Mouse (Mus musculus): ENCODE data around the gene Sergef. TPM values are rescaled to one million over a fixed set of nuclear protein-coding genes. Genes with fewer than 3 reads are reported as not detected.

Gene Sergef
- total RNA-seq, 2 experiments from 2014 or later: 49.3 to 53.4 TPM

DNA sequence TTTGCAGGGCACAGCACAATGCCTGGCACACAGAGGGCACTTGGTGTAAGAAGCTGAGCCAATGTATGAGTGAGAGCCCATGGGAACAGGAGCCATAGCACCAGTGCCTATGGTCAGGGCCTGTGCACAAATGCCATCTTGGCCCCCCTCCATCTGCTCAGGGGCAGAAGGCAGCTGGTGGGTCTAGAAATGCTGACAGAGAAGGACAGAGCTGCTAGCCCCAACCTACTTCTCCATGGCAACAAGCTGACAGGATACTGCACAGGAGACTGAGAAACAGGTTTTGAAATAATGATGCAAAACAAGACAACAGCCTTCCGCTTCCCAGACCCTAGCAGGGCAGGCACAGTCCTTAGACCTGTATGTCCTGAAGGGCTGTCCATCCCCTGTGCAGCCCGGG is 180.4 kb downstream of the Sergef start:
- no peak for DNase-seq (ENCODE audit: low spot score in 2 of 2)

DNA sequence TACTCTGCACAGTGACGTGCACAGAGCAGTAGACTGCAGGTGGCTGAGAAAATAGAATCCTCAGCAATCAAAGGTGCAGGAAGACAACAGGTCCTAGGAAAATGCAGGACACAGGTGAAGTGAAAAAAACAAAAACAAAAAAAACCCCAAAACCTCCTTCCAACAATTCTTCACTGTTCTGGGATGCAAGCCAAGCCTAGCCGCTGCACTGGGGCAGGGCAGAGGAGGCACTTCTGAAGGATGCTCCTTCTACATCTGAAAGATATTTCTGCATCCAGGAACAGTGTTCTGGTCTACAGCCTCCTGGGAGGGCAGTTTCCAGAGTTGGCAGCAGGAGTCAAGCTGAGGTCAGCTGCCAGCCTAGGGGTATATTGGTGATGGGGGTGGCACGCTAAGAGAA is 181.7 kb downstream of the Sergef start:
- no peak for DNase-seq (ENCODE audit: low spot score in 2 of 2)

DNA sequence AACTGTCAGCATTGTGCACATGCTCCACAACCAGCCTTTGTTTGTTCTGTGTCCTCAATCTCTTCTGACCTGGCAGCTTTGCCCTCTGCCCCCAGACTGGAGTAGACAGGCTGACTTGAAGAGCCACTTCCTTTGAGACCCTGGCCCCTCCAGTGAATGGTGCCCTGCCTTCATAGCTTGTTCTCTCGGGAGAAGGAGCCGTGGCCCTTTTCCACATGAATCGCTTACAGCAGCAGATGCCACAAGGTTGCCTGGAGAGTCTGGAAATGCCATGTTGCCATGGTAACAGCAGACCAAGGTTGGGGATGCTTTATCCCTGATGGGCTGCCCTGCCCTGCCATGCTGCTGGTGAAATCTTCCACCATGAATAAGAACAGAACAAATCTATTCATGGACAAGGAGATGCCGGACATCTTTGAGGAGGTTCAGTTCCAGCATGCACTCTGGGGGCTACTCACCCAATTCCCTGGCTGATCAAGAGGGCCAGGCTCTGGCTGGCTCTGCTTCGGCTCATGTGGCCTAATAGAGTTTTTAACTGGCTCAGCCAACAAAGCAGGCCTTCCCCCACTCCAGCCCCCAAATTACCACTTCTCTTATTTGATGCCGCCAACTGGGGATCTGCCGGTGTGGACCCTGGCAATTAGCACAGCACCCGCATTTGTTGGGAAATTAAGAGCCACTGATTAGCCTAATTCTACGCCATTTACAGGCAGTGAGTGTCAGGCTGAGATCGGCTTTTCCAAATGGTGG is 185.5 kb downstream of the Sergef start:
- DNase-seq (ENCODE audit: low spot score in 2 of 2): peak; percentile 43 to 74

- peak; percentile 32 to 40 for DNase-seq (ENCODE audit: low spot score in 2 of 2)
Measured at GRCm38 (mm10) chr7:46448922-46449645, 190.5 kb downstream of the Sergef start.

DNA sequence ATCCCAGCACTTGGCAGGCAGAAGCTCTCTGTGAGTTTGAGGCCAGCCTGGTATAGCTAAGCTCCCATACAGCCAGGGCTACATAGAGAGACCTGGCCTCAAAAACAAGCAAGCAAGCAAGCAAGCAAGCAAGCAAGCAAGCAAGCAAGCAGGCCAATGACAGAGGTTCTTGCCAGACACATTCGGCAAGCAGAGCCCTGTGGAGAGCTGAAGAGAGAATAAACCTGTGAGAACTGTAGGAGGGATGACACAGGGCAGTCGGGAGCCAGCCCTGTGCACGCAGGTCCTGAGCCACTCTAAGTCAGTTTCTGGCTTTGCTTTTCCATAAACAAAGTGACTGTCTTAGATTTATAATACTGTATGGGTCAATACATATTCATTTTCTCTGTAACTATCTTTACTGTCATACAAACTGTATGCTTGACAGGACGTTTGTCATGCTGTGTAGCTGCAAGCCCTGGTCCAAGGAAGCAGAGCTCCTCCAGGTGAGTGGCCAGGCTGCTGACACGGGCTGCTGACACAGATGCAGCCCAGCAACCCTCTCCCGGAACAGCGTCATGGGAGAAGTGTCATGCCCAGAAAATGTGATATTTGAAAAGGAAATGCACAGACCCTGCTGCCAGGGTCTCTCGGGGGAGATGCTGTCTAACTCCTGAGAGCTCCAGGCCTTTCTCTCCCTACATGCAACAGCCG is 192.0 kb downstream of the Sergef start:
- DNase-seq (ENCODE audit: low spot score in 2 of 2): no peak

- no peak for DNase-seq (ENCODE audit: low spot score in 2 of 2)
Measured at GRCm38 (mm10) chr7:46445896-46446295, 193.7 kb downstream of the Sergef start.

- DNase-seq (ENCODE audit: low spot score in 2 of 2): no peak
Measured at GRCm38 (mm10) chr7:46443163-46443562, 196.4 kb downstream of the Sergef start.

- DNase-seq (ENCODE audit: low spot score in 2 of 2): no peak
Measured at GRCm38 (mm10) chr7:46438537-46439141, 201.0 kb downstream of the Sergef start.

DNA sequence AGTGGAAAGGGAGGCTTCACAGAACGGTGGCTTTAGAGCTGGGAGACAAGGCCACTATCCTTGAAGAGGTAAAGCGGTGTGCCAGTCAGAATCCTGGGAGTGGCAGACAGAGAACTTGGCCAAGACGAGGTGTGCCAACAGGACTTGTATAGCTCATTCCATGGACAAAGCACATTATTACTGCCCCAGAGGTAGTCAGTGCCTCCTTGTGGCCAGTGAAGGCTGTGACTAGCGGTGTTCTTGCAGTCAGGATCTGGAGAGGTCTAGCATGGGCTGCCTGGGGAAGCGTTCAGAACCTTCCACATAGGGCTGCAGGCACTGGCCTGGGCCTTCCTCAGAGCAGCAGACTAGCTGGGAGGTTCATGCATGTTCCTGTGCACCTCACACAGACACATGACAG is 203.8 kb downstream of the Sergef start:
- no peak for DNase-seq (ENCODE audit: low spot score in 2 of 2)

DNA sequence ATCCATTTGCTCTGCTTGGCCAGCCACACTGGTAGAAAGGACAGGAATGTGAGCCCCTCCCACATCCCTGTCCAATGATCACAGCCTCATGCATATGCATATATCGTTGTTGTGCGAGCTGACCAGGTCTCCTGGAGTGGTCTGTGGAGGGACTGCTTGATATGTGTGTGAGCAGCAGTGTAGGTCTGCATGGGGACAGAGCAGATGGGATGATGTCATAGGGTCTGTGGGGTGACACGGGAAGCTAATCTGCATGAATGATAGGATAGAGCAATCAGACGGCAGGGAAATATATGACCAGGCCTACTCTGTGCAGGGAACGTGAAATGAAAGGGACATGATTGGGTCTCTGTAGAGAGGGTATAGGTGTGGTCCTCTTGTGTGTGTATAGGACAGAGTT is 205.7 kb downstream of the Sergef start:
- DNase-seq (ENCODE audit: low spot score in 2 of 2): no peak

- no peak for DNase-seq (ENCODE audit: low spot score in 2 of 2)
Measured at GRCm38 (mm10) chr7:46425012-46425411, 214.6 kb downstream of the Sergef start.

DNA sequence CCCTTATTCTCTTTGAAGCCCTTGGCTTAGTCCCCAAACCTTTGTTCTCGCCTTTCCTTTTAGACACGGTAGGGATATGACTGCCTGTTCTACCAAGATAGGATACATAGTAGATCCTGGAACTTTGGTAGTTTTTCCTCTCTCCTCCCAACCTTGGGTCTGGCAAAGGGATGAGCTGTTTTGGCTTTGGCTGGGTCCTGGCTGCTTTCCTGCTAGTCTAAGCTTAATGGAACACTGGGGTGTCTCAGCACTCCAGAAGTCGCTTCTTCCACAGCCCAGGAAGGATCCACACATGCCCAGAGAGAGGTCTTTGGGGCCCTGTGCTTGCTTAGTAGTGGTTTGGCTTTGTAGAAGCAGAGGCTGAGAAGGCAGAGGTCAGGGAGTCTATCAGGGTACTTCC is 215.7 kb downstream of the Sergef start:
- no peak for DNase-seq (ENCODE audit: low spot score in 2 of 2)

DNA sequence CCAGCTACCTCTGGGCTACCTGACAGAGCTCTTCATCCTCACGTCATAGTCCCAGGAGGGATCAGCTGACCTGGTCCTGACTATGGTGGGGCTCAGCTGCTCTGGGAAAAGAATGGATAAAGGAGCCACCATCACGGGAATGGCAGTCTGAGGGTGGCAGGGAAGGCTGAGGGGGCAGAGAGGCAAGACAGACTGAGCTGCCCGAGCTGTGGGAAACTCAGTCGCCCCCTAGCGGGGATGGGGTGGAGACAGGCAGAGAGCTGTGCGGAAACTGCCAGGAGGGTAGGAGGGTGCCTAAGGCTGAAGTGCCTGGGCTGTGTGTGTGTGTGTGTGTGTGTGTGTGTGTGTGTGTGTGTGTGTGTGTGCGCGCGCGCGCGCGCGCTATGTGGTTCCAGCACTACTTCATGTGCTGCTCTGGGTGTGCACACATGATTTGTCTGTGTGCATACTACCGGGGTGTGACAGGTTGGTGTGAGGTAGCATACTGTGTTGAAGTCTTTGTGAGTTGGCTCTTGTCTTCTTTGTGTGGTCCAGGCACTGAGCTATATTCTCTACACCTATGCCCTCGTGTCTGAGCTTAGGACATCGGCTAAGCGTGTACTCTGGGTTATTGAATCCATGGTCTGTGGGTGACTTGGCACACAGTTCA is 216.7 kb downstream of the Sergef start:
- peak; percentile 73 to 75 for DNase-seq (ENCODE audit: low spot score in 2 of 2)

DNA sequence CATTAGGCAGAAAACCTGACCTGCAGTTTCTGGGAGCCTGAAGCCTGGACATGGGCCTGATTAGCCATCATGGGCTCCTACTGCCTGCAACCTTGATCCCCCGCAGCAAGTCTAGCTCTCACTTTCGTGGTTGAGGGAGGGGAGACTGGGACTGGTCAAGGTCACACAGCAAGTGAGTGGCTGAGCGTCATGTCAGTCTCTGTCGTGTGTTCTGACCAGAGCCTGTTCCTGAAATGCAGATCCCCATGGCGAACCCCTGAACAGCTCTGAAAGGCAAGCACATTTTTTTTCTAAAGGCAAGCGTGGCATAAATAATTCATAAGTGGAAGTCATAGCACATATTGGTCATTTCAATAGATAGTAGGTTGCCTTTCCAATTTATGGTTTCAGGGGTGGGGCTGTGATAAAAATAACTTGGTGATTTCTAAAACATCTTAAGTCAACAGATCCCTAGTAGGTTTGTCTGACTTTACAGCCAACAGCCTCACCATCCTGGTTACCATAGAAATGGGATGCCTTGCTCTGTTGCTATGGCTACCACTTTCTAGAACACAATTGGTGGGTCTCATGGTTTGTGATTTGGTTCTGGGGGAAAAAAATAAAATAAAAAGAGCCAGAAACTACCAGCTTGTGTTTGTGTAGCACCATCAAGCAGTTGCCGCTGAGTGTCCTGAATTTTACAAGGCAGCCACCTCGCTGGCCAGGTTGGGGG is 217.4 kb downstream of the Sergef start:
- DNase-seq (ENCODE audit: low spot score in 2 of 2): peak in 1 of 2 experiments; percentile 77

- DNase-seq (ENCODE audit: low spot score in 2 of 2): no peak
Measured at GRCm38 (mm10) chr7:46421535-46421934, 218.1 kb downstream of the Sergef start.

DNA sequence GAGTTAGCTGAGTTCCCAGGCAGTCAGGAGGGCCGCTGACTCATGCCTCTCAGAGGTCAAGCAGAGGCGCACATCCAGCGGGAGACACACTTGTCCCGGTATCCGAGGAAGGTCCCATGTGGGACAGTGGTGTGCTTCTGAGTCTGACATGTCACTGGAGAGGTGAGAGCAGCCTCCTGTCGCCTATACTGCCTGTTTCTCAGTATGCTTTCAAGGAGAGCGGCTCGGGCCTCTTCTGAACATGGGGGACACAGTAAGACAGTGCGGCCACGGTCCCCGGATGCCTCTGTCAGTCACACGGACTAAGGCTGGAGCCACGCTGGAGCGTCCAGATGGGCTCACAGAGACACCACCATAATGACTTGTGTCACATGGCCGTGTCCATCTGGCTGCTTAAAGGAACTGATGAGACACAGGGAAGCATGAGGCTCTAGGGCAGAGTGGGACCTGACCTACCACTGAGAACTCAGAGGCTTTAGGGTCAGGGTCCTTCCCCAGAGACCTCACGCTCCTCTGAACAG is 221.4 kb downstream of the Sergef start:
- peak in 1 of 2 experiments; percentile 33 for DNase-seq (ENCODE audit: low spot score in 2 of 2)

DNA sequence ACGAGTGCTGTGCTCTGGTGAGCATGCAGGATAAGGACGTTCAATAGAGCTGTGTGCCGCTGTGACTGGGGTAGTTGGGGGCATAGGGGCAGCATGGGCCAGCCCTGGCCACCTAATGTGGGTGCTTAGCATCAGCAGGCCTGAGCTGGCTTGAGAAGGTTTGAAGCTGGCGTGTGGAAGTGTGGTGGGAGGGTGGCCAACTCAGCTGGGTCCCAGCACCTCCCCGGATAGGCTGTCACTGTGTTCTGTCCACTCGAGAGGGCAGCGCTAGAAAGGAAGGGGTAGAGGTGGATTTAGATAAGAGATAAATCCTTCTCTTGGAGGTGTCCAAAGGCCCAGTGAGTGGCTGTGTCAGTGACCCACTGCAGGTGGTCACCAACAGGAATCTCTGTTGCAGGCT is 222.1 kb downstream of the Sergef start:
- DNase-seq (ENCODE audit: low spot score in 2 of 2): no peak

- DNase-seq (ENCODE audit: low spot score in 2 of 2): peak in 1 of 2 experiments; percentile 60
Measured at GRCm38 (mm10) chr7:46415818-46416425, 223.7 kb downstream of the Sergef start.

DNA sequence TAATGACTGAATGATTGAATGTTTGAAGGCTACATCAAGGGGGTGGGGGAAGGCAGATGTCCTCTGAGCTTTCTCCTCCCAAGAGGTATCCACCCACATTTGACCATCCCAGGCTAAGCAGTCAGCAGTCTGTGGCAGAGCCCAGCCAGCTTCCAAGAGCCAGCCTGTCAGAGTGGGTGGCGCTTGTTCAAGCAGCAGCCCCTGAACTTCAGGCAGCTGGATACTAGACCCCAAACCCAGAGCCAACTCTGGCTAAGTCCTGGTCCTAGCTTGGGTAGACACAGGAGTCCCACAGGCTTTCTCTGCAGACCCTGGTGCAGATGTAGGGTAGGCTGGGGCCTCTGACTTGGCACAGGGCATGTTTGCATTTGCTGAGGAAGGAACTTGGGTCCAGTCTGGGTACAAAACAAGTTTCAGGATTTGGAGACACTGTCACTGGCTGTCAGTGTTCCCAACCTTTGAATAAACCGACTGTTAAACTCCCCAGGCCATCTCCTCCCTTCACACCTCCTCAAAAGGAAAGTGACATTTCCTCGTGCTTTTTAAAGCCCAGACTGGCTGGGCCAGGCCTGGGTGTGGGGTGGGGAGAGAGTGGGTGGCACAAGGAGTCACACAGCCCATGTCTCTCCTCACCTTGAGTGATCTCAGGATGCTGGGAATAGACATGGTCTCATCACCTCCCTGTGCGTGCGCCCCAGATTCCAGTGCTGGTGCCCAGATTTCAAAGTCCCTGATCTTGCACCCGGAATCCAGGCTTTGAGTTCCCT is 225.5 kb downstream of the Sergef start:
- DNase-seq (ENCODE audit: low spot score in 2 of 2): no peak

Measured in layer of hippocampus, postnatal 14 days (tissue).